Mouse (Mus musculus): ENCODE results near the gene Adcy1.

Adcy1 gene

GRCm38 (mm10) chr11:7063001-7063584 is at the start of gene Adcy1:
Gene Adcy1 (plus strand): TSS chr11:7063489.
- peak; percentile 44 for DNase-seq

DNA sequence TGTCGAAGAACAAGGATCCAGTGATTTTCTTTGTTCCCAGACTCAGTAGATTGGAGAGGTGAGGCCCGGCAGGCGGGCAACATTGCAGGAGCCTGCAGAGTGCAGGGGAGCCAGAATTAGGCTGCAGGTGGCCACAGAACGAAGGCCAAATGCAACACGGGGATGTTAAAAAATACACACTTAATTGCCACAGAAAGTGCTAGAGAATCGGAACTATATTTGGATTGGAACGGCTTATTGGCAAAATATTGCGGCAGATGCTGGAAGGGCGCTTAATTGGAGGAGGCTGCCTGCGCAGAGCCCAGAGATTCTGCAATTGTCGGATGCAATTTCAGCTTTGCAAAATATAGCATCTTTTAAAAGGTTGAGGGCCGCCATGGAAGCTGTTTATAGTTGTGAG is 46.4 kb upstream of the Adcy1 start:
- DNase-seq = no peak

DNA sequence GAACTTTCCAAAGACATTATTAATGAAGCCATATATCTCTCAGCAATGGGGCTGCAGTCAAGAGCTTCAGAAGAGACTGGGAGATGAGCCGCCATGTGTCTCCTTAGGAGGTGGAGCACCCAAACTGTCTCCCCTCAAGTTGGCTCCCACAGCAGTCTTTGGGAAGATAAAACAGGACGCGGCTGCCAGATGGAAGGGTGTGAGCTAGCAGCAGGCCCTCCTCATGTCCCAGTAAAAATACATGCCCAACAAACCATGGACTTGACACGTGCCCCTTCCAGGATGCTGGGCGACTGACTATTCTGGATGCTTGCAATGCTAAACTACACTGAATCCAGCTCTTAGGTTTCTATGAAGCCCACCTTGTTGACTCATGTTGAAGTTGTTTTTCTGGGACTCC is 45.2 kb upstream of the Adcy1 start:
- no peak for DNase-seq

DNA sequence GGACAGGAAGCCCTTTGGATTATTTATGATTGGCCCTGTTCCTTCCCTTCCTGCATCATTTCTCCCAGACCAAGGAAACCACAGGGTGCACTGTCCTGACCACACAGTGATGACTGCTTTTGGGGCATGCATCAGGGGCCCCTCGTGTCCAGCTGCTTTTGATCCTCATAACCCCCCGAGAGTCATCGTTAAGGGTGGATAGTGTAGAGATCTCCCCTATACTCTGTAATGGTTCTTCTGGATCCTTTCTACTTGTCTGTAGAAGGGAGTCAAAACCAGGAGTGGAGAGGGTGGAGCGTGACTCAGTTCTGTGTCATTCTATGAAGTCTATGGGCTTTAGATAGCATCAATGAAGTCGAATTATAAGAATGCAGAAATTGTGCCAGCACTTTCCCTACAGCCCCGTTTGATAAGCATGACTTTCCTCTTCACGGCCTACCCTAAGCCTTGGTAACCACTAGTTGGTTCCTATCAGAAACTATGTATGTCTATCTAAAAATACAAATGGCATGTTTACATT is 44.2 kb upstream of the Adcy1 start:
- no peak for DNase-seq

- DNase-seq = no peak
Observed at GRCm38 (mm10) chr11:7033063-7033462, 30.2 kb upstream of the Adcy1 start.

- no peak for DNase-seq
Observed at GRCm38 (mm10) chr11:7039722-7040121, 23.6 kb upstream of the Adcy1 start.

GRCm38 (mm10) chr11:7040801-7041200 is 22.5 kb upstream of the Adcy1 start:
- no peak for DNase-seq

GRCm38 (mm10) chr11:7047176-7047575 is 16.1 kb upstream of the Adcy1 start:
- DNase-seq = no peak

DNA sequence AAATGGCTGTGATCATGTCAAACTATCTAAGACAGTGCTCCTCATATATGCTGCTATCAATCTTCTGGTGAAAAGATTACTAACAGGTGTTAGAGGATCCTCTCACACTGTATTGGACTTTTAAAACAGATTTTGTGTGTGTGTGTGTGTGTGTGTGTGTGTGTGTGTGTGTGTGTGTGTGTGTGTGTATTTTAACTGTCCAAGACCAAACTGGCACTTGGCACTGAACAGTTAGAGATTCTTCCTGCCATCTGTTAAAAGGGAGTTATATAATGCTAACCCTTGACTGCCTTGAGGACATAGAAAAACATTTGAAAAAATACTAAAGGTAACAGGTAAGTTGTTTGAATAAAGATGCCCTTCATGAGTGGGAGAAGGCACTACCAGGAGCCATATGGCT is 15.7 kb upstream of the Adcy1 start:
- DNase-seq = no peak

DNA sequence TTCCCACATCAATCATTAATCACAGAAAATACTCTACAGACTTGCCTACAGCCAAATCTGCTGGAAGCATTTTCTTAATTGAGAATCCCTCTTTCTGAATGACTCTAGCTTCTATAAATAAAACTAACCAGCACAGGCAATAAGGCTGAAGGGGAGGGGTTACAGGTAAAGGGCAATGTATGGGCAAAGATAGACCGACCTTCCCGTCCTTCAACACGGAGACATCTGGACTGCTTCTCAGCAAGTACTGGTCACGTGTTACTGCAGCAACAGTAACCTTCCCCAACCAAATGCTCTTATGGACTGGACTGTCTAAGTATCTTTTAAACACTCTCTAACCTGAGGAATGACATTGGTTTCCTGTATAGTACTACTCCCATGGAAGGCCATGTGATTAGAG is 9.6 kb upstream of the Adcy1 start:
- no peak for DNase-seq

GRCm38 (mm10) chr11:7054662-7055265 is 8.5 kb upstream of the Adcy1 start:
- DNase-seq = no peak

- DNase-seq = peak; percentile 5
Observed at GRCm38 (mm10) chr11:7055455-7056017, 7.8 kb upstream of the Adcy1 start.

DNA sequence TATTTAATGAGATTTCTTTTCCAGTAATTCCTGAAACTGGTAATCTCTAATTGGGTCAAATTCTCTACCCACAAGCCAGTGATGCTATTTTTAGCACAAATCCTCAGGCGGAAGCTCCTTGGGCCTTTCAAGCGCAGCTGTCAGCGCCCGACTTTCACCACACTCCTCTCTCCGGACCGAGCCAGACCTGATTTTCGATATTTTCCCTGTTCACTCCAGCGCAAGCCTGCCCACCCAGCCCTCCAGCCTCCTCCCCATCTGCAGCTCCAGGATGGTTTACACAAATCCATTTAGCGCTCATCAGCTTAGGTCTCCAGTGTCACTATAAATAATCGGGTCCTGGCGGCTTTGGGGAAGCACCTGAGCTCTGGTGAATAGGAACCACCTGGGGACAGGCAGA is 7.2 kb upstream of the Adcy1 start:
- no peak for DNase-seq

DNA sequence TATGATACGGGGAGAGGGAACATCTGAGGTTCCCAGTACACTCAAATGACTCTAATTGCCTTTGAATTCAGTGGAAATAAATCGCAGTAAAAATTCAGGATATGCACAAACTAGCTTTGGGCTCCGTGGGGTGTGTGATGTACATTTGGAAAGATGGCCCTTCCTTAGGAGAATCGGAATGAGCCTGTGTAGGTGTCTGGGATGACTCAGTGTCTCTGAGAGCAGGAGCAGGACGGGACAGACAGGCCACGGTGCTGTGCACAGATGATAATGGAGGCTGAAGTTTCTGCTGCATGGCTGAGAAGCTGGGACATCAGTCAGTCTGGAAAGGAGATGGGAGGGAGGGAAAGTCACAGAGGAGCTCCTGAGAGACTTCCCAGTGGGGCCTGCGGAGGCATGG is 5.5 kb upstream of the Adcy1 start:
- no peak for DNase-seq

- DNase-seq = no peak
Observed at GRCm38 (mm10) chr11:7061961-7062360, 1.3 kb upstream of the Adcy1 start.

GRCm38 (mm10) chr11:7062566-7062965 is 723 bp upstream of the Adcy1 start:
- no peak for DNase-seq

- DNase-seq = peak; percentile 15
Observed at GRCm38 (mm10) chr11:7063681-7064267, 485 bp downstream of the Adcy1 start.

DNA sequence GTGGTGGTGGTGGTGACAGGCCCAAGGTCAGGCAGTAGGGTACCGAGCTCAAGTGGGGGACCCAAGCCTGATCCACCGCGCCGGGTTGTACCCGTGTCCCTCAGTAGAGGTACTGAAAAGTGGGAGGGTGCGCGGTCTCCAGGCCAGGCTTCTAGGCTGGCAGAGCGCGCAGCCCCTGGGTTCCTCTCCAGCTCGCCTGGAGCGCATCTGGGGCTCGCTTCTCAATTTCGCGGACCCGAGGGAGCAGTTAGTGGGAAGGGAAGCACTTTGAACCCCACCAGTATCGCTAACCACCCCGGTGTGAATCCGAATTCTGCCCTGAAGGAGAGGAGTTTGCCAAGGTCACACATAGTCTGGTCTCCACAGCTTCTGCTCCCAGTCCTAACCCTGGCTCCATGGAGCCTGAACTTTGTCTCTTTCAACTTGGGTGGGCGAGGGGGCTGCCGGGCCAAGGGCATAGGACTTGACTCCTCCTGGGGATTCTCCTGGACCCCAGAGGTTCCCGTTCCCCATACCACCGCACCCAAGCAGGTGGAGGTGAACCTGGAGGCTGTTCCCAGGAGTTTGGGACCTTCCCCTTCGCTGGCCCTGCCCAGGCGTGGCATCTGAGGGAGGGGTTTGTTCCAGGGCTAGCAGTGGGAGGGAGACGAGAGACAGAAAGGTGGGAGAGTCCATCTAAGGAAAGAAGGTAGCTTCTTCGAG is 1.3 kb downstream of the Adcy1 start:
- DNase-seq = no peak

DNA sequence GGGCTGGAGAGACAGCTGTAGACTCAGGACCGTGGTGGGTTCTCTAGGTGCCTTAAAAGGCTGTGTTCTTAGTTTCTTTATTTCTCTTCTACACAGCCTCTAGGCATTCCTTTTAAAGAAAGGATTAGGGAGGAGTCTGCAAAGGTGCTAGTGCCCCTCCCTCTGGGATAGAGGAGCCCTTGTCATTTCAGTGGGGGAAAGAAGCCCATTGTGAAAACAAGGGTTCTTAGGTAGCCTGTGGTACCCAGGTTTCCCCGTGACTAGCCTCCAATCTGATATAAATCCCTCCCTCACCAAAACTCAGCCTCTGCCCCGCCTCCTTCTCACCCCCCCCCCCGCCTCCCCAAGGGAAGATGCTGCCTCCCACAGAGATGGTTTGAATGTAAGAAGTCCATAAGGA is 2.1 kb downstream of the Adcy1 start:
- DNase-seq = no peak

DNA sequence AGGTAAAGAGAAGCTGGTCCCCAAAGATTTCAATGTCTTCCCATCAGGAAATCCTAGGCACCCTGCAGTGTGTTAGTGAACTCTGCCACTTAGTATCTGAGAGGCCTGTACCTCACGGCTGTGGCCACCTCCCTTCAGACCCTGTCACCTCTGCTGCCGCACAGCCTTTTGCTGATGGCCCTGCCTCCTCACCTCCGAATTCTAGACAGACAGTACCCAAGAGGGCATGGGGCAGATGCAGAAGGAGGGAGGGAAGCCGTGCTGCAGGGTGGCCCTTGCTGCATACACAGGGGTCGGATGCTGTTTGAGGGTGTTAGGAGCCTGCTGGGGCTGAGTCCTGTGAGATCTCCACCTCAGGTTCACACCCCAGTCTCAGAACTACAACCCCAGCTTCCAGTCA is 2.6 kb downstream of the Adcy1 start:
- no peak for DNase-seq

DNA sequence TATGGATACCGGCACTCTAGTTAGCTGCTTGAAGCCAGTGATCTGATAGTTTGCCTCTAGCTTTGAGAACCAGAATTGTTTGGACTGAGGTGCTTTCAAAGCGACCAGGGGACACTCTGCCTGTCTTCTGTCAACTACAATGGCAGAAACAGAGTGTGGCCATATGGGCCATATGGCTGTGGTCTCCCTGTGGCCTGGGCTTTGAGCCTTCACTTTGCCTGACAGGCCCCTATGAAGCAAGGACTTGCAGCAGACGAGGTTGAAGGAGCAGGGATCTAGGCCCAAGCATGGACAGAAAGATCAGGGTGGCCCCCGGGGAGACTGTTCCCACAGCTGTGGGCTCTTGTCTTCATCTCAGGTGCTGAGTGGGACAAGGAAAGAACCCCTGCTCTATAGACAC is 4.0 kb downstream of the Adcy1 start:
- no peak for DNase-seq

DNA sequence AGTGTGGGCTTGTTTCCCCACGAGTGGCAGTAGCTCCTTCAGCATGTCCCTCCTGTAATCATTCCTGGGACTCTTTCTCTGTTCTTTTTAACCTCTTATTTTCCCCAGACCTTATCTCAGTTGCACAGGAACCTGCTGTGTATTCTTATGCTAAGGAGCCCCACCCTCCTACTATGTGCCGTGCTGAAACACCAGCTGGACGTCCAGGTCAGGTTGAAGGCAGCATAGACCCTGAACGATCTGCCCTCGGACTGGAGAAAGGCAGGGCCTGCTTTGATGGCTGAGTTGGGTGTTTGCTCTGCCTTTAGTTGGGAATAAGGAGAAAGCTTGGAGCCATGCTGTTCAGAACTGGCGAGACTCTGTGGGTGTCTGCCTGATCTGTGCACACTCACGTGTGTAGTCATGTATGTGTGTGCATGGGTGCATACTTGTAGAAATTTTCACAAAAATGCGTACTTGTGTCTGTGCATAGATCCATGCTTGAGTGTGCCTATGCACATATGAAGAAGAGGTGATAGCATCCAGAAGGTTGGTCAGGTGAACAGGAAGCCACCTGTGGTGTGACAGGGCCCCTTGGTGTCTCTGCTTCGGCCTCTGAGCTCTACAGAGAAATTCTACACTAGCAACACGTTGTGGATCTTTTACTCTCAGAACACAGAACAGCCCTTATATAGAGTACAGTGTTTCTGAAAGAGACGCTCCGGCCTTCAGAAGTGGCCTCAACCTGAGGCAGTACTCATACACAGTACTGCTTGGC is 5.4 kb downstream of the Adcy1 start:
- no peak for DNase-seq

DNA sequence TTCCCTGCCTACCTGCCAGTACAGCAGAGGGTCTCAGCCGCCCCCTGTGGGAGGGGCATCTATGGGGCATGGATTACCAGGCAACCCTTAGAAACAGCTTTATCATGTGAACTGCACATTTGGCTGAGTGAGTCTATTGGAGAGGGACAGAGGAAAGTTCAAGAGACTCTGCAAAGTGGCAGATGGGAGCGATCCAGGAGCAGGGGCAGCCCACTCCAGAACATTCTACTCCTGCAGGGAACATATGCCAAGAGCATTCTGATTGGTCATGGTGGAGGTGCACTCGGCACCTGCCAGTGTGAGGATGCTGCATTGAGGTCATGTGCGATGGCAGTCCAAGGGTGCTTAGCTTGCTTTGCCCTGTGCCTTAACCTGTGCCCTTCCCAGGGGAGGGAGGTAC is 6.5 kb downstream of the Adcy1 start:
- no peak for DNase-seq
